ENCODE assay signal across 23 mouse cellular contexts in genomic region chr15:75356050-75356735, GRCm38 (mm10).
DNase-seq lines count a peak whose midpoint lies in the region; ATAC-seq and TF ChIP-seq lines count a peak whose summit lies in the region.
"Had no signal": no experiment of that assay in that cellular context is flagged by ENCODE, and none has a peak within 500 bp of the region (broad histone marks: within the 10 kb centered on the region; RNA-seq: fewer than 3 reads in every experiment).

No protein-coding gene starts in this region.

- H3K9ac ChIP-seq in liver, postnatal 0 days (replicated peaks): no peak overlapping the region
- H3K9ac ChIP-seq: forebrain, embryonic 13.5 days; heart, embryonic 13.5 days; hindbrain, embryonic 14.5 days had no signal

- peak; percentile 86 for ATAC-seq in liver, postnatal 0 days
- ATAC-seq: CD4-positive, CD25-positive, alpha-beta regulatory T cell, adult 4 months; forebrain, embryonic 13.5 days; forebrain, embryonic 16.5 days had no signal

- no peaks in the 10 kb centered on the region for H3K9me3 ChIP-seq in liver, postnatal 0 days (ENCODE audit: low read length)
- H3K9me3 ChIP-seq: forebrain, embryonic 10.5 days; forebrain, embryonic 13.5 days; heart, embryonic 10.5 days; heart, embryonic 13.5 days had no signal

- no peak for TF ChIP-seq EP300 in liver, postnatal 0 days (IDR thresholded peaks at IDR 0.05; ENCODE audit: low read depth)

- H3K36me3 ChIP-seq in kidney, adult 2 months (ENCODE audit: control insufficient read depth, insufficient read depth, low read length): no peaks in the 10 kb centered on the region
- H3K36me3 ChIP-seq in liver, postnatal 0 days (replicated peaks; ENCODE audit: insufficient read depth, low read length): no peaks in the 10 kb centered on the region
- H3K36me3 ChIP-seq: forebrain, embryonic 10.5 days; heart, embryonic 10.5 days; heart, embryonic 13.5 days had no signal

- no peak overlapping the region for H3K27ac ChIP-seq in kidney, adult 2 months (ENCODE audit: insufficient read depth, low read depth, low read length)
- H3K27ac ChIP-seq in liver, postnatal 0 days (ENCODE audit: low read depth): peak overlapping the region; percentile 77
- H3K27ac ChIP-seq: forebrain, embryonic 10.5 days; forebrain, embryonic 13.5 days; heart, adult 2 months; heart, embryonic 10.5 days; heart, embryonic 13.5 days; hindbrain, embryonic 14.5 days had no signal

- DNase-seq in kidney, adult 2 months: peak; percentile 73
- no peak for DNase-seq in kidney, postnatal 10 days
- peak; percentile 17 for DNase-seq in liver, postnatal 0 days
- DNase-seq in liver: no peak
- DNase-seq in kidney, postnatal 25 days: peak; percentile 33 to 49
- no peak for DNase-seq in layer of hippocampus, adult 11-12 months (ENCODE audit: low spot score)
- DNase-seq in cerebellum, adult 18-20 months: no peak
- DNase-seq: adrenal gland, adult 2 months; adrenal gland, postnatal 25 days; cerebellum, adult 11-12 months; cerebellum, adult 9-10 months; gastrocnemius, postnatal 10 days; gastrocnemius, postnatal 36 days; heart, adult 2 months; heart, postnatal 14 days; heart, postnatal 4 days had no signal

- no peaks in the 10 kb centered on the region; the same call in 1 of the 2 replicates for H3K4me1 ChIP-seq in kidney, adult 2 months (ENCODE audit: control insufficient read depth, insufficient read depth, low read length)
- no peaks in the 10 kb centered on the region; the same call in 1 of the 2 replicates for H3K4me1 ChIP-seq in liver, postnatal 0 days (ENCODE audit: insufficient read depth)
- H3K4me1 ChIP-seq: forebrain, embryonic 10.5 days; forebrain, embryonic 13.5 days; heart, embryonic 10.5 days; heart, embryonic 13.5 days had no signal

- no peak for TF ChIP-seq POLR2A in kidney, adult 2 months (IDR thresholded peaks at IDR 0.05; ENCODE audit: low read depth, low read length)

- WGBS in kidney, adult 2 months: 33% methylated on average over 5 of the region's 5 CpGs
- WGBS in liver, postnatal 0 days (ENCODE audit: insufficient replicate concordance): 44% methylated on average over 5 of the region's 5 CpGs

- no peaks in the 10 kb centered on the region for H3K27me3 ChIP-seq in kidney, adult 2 months (replicated peaks; ENCODE audit: control insufficient read depth, insufficient read depth, low read length)
- H3K27me3 ChIP-seq in liver, postnatal 0 days (ENCODE audit: insufficient read depth, low read length): no peaks in the 10 kb centered on the region
- H3K27me3 ChIP-seq: forebrain, embryonic 13.5 days; heart, embryonic 13.5 days had no signal

- H3K4me3 ChIP-seq in kidney, adult 2 months (ENCODE audit: insufficient read depth, low read depth, low read length): no peak overlapping the region
- H3K4me3 ChIP-seq in liver, postnatal 0 days (ENCODE audit: low read depth, low read length): no peak overlapping the region
- H3K4me3 ChIP-seq: forebrain, embryonic 10.5 days; forebrain, embryonic 13.5 days; heart, adult 2 months; heart, embryonic 10.5 days; heart, embryonic 13.5 days had no signal

- H3K4me2 ChIP-seq in liver, postnatal 0 days (ENCODE audit: low read depth, low read length): no peak overlapping the region
- H3K4me2 ChIP-seq: forebrain, embryonic 13.5 days; heart, embryonic 13.5 days; hindbrain, embryonic 14.5 days had no signal

- no peak for TF ChIP-seq CTCF in kidney, adult 2 months (conservative IDR thresholded peaks at IDR 0.05; ENCODE audit: insufficient read depth, insufficient read length, low read depth, low read length)
- no peak for TF ChIP-seq CTCF in liver, postnatal 0 days (IDR thresholded peaks at IDR 0.05; ENCODE audit: low read depth)

Comparison
In these comparisons a context has a peak if more than half of its experiments do, and no peak if none do; other contexts are left out.
1. DNase-seq: peak in kidney, adult 2 months (single experiment), liver, postnatal 0 days (single experiment) and kidney, postnatal 25 days (2 of 2); none in kidney, postnatal 10 days (single experiment), liver (single experiment), layer of hippocampus, adult 11-12 months (single experiment) and cerebellum, adult 18-20 months (0 of 2).